Mouse (Mus musculus): ENCODE data around the gene Sis.

Sis gene

DNA sequence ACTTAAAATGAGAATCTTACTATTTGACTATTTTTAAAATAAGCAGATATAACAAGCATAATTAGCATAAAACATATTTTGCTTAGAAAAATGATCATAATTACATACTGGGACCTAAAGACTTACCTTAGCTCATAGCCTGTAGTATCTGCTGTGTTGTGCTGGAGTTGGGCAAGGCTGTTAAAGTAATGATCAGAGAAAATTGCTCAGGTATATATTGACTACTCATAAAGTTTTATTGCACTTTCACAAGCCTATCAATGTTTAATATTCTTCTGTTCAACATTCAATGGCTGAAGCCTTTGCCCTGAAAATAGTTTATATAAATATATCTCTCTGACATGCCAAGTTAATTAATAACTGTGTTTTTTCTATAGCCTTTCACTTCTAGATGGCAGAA lies at the start of gene Sis:
TSS of gene Sis (minus strand) at position 189 of the 400 bp plus-strand sequence.
- no peak for DNase-seq (ENCODE audit: low spot score in 2 of 2)

DNA sequence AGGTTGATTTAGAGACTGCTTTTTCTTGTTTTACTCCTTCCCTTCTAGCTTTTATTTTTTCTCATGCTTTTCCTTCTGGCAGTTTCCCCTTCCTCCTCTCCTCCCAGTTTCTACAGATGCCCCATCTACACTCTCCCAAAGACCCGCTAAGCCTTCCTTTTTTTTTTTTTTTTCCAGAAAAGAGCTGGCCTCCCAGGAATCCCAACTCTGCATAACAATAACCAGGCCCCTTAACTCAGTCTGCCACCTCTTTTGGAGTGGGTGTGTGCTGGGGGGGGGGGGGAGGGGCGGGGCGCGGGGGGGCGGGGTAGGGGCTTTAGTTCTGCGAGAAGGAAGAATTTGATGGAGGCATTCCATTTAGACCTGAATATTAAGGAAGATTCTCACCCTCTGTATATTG lies 38.4 kb upstream of the Sis start:
- DNase-seq (ENCODE audit: low spot score in 2 of 2) = no peak

DNA sequence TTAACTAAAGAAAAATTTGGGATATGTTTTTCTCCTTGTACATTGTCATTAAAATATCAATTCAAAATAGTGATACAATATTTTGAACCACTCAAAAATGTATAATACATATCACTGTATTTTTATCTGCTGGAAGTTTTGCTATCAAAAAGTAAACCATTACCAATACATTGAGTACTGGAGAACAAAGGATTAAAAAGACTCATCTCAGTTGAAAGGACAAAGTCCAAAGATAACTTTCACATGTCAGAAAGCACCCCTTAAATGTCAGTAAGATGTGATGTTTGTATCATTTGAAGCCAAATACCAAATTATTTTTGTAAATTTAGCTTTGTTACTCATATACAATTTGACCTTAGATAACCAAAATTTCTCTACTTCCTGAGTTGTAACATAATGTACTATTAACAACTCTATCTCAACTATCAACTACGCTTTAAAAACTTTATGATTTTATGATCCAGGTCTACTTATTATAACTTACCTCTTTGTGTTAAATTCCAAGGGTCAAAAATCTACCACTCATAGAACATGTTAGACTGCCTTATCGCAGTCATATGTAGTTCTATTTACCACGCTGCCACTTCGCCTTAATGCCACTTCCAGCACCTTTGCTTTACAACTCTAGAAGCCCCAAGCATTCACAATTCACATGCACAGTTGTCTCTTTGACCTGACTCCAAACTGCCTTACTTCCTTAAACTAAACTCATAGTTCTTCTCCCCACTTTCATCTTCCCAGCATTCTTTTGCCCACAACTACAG lies 35.5 kb upstream of the Sis start:
- DNase-seq (ENCODE audit: low spot score in 2 of 2) = no peak

DNA sequence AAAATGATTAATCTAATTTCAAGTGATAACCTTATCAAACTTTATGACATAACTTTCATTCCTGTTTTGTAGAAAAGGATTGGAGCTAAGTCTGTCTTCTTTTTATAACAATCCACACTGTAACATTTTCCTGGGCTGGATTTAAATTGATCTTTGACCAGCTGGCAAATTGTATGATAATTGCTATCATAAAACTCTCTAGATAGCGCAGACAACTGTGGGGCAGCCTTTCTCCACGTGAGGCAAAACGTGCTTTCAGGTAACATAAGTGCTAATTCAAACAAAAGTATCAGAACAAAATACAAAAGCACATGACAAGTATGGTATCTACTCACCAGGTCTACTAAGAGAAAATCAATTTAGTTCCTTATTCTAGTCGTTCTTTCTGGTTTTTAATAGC lies 29.9 kb upstream of the Sis start:
- DNase-seq (ENCODE audit: low spot score in 2 of 2) = no peak

DNA sequence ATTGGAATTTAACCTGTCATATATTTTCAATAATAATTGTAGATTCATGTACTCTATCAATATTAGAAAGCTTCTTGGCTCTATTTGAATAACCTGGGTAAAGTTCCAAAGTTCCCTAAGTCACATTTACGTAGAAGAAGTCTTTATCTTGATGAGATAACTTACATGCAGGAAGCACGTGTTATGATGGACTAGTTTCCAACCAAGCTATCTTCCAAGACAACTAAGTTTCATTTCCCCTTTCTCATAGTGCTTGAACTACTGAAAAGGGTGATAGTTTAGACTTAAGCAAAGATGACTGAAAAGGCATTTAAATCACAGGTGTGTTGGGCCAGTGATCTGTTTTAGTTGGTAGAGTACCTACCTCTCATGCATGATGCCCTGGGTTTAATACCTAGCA lies 23.3 kb upstream of the Sis start:
- DNase-seq (ENCODE audit: low spot score in 2 of 2) = no peak

DNA sequence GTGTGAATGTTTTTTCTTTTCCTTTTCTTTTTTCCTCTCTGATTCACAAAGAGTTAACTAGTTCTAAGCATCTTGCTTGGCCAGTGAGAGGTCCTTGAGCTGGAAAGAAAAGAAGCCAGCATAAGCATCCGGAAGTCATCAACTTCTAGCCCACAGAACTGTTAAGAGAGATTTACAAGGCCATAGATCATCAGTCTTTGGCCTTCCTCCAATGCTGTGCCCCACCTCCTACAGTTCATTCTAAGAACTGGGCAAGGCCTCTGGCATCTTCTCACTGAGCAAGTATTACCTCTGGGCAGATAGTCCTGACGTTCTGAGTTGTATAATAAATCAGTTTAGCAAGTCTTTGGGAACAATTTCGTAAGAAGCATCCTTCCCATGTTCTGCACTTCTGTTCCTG lies 8.9 kb upstream of the Sis start:
- no peak for DNase-seq (ENCODE audit: low spot score in 2 of 2)

DNA sequence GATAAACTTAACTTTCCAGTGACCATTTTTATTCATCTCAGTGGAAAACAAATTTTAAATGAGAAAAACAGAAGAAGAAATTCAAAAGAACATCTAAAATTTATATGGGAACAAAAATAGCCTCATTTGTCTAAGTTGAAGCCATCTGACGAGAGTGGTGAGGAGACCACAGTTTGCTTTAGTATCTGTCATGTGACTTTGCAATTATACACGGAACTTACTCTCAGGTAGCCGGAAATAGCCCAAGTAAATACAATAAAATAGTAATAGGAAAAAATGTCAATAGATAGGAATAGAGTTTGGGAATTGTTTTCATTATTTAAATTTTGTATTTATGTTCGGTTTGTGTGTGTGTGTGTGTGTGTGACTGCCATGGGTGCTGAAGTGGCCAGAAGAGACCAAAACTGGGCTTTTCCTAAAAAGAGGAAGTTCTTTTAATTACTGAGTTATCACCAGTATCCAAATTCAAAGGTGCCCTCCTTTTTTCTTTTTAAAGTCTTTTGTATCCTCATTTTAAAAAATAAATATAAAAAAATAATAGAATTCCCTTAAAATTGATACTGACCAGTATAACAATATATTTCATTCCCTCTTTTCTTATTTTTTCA lies 48.6 kb downstream of the Sis start:
- no peak for DNase-seq (ENCODE audit: low spot score in 2 of 2)

DNA sequence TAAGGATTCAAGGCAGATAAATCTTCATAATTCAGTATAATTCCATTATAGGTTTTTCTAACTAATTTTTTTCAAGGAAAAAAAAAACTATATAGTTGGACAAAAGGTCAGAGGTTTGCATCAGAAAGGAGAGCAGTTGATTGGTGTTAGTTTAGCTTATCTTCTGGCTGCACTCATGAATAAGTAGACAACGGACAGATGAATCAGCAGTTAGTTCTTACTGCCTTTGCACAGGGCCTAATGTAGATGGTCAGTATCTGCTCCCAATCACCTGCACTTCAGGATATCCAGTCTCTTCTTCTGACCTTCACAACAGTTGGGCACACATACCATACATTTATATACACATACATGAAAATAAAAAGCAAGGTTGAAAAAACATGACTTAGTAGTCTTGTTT lies 85.2 kb downstream of the Sis start:
- no peak for DNase-seq (ENCODE audit: low spot score in 2 of 2)

DNA sequence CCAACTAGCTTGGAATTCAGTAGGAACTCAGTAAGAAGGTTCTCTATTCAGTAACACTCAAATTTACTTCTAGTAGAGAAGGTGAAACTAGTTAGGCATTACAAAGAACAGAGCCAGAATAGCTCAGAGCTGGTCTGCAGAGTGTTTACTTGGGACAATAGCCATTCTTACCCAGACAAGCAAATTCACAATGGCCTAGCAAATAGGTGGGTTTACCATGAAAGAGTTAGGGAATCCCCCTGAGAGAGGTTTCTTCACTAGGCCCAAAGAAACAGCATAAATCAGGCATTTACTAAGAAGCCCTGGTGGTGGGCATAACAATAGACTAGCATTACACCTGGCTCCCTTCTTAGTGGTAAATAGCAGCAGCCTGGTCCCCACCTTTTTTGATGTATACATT lies 99.5 kb downstream of the Sis start:
- DNase-seq (ENCODE audit: low spot score in 2 of 2) = no peak

DNA sequence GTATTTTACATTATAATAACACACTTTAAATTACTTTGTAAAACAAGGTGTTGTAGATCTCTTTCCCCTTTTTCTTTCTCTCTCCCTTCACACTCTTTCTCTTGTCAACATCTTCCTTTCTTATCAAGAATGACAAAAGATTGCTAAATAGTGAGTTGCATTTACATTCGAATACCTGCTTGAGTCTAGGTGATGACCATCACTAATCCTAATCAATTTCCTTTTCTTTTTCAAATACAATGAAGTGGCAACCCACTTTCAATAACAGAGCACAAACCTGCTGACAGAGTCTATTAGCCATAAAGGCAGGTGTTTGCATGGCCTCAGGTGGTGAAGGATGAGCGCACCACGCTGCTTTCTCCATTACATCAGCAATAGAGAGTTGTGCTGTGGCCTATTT lies 108.9 kb downstream of the Sis start:
- DNase-seq (ENCODE audit: low spot score in 2 of 2) = no peak

DNA sequence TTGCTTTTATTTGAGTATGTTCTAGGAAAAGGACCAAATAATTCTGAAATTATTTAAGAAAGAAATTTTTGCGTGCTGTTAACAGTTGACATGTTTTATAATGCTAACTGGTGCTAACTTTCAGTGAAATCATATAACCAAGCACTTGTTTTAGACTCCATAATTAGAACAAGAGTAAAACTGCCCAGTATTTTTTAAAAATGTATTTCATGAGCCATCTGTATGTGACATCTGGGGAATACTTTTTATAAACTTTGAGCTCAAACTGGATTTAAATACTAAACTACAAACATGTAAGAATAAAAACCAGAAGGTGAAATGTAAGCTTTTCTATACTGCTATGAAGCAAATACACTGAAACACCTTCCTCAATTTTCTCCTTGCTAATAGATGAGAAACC lies 112.3 kb downstream of the Sis start:
- no peak for DNase-seq (ENCODE audit: low spot score in 2 of 2)

DNA sequence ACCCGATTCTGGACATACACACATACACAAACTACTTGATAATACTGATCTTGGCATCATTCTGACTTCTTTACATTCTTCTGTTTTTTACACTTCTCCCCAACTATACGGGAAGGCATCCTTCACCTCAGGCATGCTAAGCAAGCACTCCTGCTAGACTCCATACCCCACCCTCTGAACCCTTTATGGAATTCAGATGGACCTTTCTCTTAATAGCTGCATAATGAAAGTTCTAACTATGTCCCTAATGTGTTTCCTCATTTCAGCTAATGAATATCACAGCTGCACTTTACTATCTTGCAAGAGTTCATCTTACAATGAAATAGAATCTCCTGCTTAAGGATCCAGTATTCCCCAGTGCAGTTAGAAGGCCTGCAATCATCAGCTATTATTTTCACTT lies 127.0 kb downstream of the Sis start:
- DNase-seq (ENCODE audit: low spot score in 2 of 2) = no peak
